Mouse (Mus musculus) heart, postnatal 36 days (tissue): ENCODE measurements around the gene Ces3b. TPM values are rescaled to one million over a fixed set of nuclear protein-coding genes. Genes with fewer than 3 reads are reported as not detected.
"Not testable (repeated sequence)": the region's sequence is repeated elsewhere in the genome, so short reads cannot be mapped to it uniquely, and the experiment has no call there.

Source experiments
- DNase-seq, 2 experiments: peaks; one replicate each; pipeline ENCODE4 v3.0.0; 2021 to 2022
- intact Hi-C: fragments of 180-260 bp; cut with DNase I; formaldehyde crosslinking; loops from one replicate; pipeline ENCODE4 v1.15.1; 2025
- total RNA-seq, 2 experiments: library from RNA; stranded (reverse); gene quantifications; 2 replicates each; pipeline ENCODE4 v1.2.3; 2021

The Ces3b gene
- total RNA-seq, result not detected

DNA sequence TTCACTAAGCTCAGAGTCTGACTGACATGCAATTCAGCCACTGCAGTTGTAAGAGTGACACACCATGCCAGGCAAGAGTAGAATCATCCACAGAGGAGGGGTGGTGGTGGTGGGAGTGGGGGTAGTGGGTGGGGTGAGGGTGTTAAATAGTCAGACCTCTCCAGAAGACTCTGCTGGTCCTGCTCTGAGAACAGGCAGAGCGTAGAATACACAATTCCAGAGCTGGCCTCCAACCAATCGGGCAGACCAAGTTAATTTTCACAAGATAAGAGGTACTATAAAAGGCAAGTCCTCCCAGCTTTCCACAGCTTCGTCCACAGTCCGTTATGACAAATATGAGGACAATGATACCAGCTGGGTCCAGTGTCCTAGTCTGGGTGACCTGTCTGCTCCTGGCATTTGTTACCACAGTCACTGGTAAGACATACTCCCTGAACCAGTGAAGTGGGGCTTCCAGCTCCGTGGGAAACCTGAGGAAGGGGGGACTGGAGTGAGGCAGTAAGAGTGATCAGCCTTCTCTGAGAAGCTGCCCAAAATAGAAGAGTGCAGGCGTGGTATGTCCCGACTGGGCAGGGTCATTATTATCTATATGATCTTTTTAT, at the start of gene Ces3b:
Gene Ces3b, plus strand, starts transcription at position 305 of the 602 bp plus-strand sequence.
- DNase-seq, result no peak
- intact Hi-C loops, result no loop called here

DNA sequence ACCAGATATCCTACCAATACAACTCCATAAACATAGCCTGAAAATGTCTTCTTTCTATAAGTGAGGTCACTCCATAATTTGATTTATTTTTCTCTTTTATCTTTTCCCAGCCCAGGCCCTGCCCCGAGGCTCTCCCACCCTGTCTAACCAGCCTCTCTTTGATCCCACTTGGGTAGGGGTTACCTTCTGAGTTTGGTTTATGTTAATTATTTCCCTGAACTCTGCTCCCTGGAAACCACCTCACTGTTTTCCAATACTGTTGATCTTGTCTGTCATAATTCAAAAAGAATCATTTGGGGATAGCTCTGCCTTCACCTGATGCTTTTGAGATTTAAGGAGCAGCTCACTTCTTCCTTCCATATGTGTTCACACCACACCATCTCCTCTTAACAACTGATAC, 40.0 kb upstream of the Ces3b start:
- no peak for DNase-seq
- intact Hi-C loops, result no loop called here

DNA sequence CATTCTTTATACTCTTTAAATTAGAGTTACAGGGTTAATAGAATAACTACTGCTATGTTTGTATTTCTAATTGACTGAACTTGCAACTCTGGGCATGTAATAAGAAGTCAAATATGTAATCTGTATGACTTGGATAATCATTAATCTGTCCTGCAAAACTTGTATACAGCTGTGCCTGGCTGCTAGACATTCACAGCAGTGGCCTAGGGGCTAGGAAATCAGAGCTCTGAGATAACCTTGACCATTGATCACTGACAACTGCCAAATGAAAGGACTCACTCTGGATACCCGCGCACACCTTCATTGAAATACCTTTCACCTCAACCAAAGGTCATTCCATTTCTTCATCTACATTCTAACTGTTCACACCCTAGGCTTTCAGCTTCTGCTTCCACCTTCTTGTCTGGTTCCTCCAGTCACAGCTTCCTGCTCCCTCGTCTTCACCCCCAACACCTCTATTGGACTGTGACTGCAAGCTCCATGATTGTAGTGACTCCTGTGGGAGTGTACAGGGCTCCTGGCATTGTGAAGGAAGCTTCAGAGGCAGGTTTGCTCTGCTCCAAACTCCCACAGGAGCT, 37.6 kb upstream of the Ces3b start:
- intact Hi-C loops, result no loop called here
- DNase-seq, result no peak

DNA sequence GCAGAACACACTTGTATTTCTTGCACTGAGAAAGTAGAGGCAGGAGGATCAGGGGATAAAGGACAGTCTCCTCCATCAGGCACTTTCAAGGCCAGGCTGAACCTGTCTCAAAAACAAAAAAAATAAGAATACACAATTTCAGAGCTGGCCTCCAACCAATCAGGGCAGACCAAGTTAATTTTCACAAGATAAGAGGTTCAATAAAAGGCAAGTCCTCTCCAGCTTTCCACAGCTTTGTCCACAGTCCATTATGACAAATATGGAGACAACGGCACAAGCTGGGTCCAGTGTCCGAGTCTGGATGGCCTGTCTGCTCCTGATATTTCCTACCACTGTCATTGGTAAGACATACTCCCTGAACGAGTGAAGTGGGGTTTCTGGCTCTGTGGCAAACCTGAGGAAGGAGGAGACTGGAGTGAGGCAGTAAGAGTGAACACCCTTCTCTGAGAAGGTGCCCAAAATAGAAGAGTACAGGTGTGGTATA, 35.1 kb upstream of the Ces3b start, which contains the start of gene Ces3a:
Gene Ces3a, plus strand, starts transcription at position 231 of the 484 bp plus-strand sequence.
- intact Hi-C loops, result no loop called here
- DNase-seq, result no peak

DNA sequence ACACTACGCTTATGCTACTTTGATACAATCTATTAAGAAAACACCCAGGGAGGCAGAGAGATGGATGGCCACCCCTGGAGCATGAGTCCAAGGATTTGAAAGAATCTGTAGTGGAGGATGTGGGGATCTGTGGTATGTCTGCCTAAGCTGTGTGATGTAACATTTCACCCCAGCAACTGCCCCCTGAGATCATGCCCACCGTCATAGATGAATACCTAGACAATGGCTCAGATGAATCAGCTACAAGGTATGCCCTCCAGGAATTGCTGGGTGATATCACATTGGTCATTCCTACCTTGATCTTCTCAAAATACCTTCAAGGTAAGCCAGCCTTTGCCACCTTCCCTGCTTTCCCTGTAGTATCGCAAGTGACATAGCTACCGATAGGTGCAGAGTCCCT, 27.3 kb upstream of the Ces3b start:
- no peak for DNase-seq
- intact Hi-C loops, result no loop called here

DNA sequence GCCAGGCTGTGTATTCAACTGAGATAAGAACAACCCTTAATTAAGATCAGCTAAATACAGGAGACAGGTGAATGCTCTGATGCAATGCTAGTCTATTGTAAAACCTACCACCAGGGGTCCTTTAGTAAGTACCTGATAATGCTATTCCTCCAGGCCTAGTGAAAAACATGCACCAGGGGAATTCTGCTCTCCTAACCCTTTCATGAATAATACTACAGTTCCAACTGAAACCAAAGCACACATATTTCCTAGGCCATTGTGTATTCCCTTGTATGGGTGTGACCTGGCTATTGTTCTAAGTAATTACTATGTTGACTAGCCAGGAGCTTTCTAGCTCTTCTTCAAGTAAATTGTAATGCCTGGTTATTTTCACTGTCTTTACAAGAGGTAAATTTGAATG, 23.5 kb upstream of the Ces3b start:
- DNase-seq, result no peak
- intact Hi-C loops, result no loop called here

DNA sequence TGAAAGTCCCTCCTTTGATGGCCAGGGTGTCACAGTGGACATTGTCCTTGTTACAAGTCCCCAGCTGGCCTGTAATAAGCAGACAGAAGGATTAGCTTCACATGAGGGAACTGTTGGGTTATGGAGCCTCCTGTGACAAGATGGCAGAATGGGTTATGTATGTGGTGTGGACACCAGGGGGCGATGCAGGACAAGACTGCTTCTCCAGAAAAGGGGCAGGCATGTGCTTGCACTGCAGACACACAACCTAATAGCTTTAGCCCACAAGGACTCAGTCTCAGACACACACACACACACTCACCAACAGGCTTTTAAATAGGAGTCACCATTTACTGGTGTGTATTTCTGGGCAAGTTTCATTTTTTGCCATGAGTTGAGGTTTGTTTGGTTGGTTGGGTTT, 16.8 kb upstream of the Ces3b start:
- intact Hi-C loops, result loop anchor here (5.0 kb wide), 1 partner anchor 151 kb away; no protein-coding TSS in a partner anchor
- DNase-seq, result peak; percentile 5 to 24

DNA sequence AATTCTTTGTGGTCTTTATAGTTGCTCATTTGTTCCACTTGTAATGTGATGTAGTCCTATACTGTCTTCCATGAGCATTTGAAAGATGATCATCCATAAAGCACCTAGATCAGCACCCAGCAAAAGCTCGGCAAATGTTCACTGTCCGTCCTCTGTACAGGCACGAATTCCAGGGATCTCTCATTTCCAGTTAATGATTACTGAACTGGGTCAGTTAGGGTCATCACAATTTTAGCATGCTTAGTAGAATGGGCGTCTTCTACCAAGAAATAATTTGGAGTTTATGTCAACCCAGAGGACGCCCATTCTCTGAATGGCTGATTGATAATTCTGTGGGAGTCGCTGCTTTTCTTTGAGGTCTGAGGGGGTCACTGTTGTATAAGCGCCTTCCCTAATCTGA, 15.6 kb upstream of the Ces3b start:
- DNase-seq, result not testable (repeated sequence)
- intact Hi-C loops, result loop anchor here (5.0 kb wide), 1 partner anchor 149 kb away; no protein-coding TSS in a partner anchor

DNA sequence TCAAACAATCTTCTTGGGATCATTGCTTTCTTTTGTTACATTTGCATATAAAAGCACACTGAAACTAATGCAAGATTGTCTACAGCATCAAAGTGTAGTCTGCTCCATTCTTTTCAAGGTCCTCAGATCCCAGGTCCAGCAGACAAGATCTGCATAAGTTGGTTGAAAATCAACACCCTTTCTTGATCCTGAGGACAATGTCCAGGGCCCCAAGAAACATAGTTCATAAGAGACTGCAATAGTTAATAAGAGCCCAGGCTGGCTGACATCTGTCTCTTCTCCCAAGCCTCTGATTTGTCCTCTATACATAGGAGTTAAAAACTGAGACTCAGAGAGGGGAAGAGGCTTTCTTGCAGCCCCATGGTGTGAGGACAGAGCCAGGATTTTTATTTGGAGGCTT, 14.6 kb upstream of the Ces3b start:
- intact Hi-C loops, result loop anchor here (5.0 kb wide), 1 partner anchor 148 kb away; no protein-coding TSS in a partner anchor
- DNase-seq, result no peak

DNA sequence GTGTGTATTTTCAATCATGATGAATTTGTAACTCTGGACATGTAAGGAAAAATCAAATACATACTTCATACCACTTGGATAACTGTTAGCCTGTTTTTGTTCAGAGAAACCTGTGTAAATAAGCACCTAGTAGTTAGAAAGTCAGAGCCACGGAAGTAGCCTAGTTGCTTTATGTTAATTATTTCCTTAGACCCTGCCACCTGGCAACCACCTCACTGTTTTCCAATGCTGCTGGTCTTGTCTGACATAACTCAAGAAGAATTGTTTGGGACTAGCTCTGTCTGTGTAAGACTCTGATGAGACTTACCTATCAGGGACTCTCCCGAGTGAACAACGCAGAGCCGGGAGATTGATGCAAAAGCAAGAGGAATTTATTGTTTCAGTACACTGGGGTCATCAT, 7.0 kb upstream of the Ces3b start:
- no peak for DNase-seq
- intact Hi-C loops, result no loop called here

DNA sequence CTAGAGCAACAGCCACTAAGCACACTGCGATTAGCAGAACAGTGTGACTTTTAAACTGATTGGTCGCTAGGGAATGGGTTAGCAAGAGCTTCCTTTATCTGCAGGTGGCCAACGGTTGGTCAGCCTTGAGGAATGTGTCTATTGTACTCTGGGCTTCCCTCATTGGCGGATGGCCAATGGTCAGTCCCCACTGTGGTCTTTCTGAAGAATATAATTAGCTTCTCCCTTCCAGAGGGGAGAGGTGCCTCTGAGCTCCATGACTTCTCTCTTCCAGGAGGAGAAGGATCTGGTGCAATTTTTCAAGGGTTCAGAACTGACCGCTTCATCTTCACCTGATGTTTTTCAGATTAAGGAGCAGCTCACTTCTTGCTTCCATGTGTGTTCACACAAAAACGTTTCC, 6.5 kb upstream of the Ces3b start:
- intact Hi-C loops, result no loop called here
- no peak for DNase-seq

DNA sequence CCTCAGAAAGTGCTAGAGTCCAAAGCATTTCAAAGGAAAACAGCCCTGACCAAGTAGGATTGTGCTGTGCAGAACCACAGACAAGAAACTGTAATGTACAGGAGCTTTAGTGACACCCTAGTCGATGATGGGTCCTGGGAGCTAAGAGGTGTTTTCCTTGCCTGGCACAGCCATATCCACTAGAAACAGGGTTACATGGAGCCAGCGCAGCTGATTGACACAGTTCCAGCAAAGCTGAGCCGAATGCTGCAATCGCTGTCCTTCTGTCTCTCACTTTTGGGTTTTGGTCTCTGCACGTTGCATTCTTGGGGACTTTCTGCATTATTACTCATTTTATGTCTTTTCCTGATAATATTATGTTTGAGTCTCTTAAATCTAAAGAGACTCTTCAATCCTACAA, 5.0 kb upstream of the Ces3b start:
- DNase-seq, result no peak
- intact Hi-C loops, result no loop called here

DNA sequence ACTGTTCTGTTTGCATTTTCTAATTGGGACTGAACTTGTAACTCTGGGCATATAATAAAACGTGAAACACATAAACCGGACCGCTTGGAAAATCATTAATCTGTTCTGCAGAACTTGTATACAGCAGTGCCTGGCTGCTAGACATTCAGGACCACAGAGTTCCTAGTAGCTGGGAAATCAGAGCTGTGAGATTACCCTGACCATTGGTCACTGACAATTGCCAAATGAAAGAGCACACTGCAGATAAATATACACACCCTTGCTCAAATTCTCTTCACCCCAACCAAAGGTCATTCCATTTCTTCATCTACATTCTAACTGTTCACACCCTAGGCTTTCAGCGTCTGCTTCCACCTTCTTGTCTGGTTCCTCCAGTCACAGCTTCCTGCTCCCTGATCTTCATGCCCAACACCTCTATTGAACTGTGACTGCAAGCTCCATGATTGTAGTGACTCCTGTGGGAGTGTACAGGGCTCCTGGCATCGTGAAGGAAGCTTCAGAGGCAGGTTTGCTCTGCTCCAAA, 2.7 kb upstream of the Ces3b start:
- DNase-seq, result no peak
- intact Hi-C loops, result no loop called here

DNA sequence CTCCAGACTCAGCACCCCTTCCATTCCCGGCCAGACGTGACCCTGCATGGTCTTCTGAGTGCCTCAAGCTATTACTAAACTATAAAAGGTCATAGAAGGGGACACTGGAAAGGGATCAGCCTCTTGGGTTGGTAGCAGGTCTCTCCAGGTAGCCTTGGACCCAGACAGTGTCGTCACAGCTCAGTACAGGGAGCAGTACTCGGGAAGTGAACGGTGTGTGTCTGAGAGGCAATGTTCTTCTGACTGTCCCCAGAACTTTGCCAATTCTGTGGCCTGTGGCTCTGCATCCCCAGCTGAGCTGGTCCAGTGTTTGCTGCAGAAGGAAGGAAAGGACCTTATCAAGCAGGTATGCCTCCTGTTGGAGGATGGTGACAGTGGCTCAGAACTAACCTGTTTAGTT, 4.6 kb downstream of the Ces3b start:
- DNase-seq, intact Hi-C loops: not testable (repeated sequence)

DNA sequence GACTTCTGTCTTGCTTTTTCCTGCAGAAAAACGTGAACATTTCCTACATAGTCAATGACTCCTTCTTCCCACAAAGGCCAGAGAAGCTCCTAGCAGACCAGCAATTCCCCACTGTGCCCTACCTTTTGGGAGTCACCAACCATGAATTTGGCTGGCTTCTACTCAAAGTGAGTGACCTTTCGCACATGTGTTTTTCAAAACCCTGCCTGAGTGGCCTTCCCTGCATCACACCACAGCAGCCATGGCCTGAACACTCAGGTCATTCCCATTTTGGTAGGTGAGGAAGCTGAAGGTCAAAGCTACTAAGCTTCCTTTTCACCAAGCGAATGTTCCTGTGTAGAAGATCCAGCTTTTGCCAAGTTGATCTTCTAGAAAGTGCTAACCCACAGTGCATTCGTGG, 5.0 kb downstream of the Ces3b start:
- intact Hi-C loops, result no loop called here
- no peak for DNase-seq

DNA sequence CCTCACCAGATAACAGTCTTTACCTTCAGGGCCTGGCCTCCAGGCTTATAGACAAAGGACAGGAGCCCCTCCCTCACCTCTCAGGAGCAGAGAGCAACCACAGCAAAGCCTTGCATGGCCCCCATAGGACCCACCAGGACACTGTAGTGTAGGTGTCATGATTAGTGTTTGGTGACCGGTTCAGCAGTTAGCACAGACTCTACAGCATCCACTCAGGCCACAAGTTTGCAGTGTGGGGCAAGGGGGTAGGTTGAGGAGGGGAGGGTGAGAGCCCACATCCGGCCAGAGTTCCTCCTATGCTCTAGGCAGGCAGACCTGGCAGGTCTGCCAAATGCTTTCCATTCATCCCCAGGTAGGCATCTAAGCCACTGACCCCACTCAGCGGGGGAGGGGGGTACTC, 10.4 kb downstream of the Ces3b start:
- intact Hi-C loops, result no loop called here
- no peak for DNase-seq

DNA sequence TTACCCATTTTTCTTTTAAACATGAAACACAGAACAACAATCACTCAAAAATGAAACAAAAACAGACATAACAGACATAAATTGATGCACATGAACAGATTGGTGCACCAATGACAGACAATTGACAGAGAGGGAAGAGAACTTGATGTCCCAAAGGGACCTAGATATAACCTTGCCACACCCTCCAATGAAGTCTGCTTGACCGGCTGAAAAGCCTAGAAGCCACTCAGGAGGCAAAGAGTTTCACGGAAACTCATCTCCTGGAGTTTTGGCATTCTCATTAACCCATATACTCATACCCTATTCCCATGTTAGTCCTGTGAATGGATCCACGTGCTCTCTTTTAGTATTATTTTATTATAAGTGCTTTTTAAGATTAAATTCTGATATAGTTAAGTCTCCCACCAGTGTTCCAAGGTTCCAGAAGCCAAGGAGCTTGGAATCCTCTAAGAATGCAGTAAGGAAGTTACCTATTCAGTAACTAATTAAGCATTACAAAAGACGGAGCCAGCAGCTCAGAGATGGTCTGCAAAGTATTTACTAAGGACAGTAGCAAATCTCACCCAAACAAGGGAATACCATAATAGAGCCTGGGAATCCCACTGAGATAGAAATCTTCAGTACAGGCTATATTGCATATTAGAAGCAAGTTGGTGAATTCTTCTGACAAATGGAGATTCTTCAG, 18.7 kb downstream of the Ces3b start:
- intact Hi-C loops, DNase-seq: not testable (repeated sequence)

DNA sequence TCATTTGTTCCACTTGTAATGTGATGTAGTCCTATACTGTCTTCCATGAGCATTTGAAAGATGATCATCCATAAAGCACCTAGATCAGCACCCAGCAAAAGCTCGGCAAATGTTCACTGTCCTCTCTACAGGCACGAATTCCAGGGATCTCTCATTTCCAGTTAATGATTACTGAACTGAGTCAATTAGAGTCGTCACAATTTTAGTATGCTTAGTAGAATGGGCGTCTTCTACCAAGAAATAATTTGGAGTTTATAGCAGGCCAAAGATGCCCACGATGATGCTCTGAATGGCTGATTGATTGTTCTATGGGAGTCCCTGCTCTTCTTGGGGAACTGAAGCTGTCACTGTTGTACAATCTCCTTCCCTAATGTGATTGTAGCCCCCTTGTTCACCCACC, 20.1 kb downstream of the Ces3b start:
- intact Hi-C loops, DNase-seq: not testable (repeated sequence)

DNA sequence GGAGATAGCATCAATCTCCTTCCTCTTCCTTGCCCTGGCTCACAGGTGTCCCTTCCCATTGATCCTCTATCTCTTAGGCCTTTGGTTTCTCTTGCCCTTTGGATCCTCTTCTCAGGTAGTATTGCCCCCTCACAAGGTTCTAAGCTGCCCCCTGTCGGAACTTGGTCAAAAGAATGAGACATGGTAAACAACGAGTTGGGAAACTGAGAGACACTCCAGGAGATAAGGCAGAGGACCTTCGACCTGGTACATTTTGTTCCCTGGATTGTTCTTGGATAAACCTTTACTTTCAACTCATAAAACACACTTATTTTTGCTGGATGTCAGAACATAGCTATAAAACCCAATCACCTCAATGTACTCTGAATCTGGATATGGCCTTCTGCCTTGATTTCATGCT, 20.7 kb downstream of the Ces3b start:
- intact Hi-C loops, result no loop called here
- no peak for DNase-seq

DNA sequence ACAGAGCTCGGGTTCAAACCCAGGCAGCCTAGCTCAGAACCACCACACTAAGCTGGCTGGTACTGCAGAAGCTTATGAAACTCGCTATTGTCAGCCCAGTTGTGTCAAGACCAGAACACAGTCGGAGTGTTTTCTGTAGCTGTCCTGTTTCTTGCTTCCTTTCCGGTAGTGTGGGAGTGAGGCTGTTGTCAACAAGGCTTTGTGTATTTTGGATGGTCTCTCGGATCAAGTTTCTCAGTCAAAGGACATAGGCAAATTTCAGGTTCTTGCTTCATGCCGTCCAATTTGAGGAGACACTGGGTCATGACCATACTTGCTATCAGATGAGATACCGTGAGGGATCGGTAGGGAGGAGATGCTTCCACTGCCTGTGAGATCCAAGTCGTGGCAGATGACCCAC, 46.3 kb downstream of the Ces3b start:
- DNase-seq, result no peak
- intact Hi-C loops, result no loop called here

DNA sequence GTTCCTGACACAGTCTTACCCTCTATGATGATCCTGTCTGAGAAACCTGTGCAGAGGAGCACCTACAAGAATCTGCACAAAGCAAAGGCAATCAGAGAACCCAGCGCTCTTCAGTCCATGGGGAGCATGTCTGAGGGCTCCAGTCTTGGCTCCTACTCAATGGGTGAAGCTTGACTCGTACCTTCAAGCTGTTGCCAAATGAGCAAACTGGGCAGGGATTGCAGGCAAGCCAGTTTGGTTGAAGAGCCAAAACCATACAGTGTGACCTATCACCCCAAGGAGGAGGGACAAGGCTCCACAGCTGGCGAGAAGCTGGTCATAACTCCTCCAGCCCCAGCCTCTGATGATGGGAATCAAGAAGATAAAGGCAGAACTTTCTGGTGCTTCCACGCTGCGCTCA, 48.0 kb downstream of the Ces3b start, which contains the start of gene Ces4a:
Gene Ces4a, plus strand, starts transcription at position 292 of the 400 bp plus-strand sequence.
- DNase-seq, result no peak
- intact Hi-C loops, result no loop called here
